Mouse (Mus musculus) heart, embryonic 14.5 days (tissue): ENCODE results near the gene Smox. TPM values are rescaled to one million over a fixed set of nuclear protein-coding genes. Genes with fewer than 3 reads are reported as not detected.

ENCODE experiments used
- ATAC-seq: fragments of 200-750 bp; cut with Nextera tagmentation; 2 replicates; pipeline ENCODE4 v1.8.0; 2017; ENCODE audit warnings: low read depth, moderate TSS enrichment; ENCODE audit not compliant: insufficient number of reproducible peaks, insufficient read depth, low FRiP score
- H3K27ac ChIP-seq, 2 experiments: fragments of 200-500 bp in 1 of 2; fragments of 300-500 bp in 1 of 2; sonication (generic) in 1 of 2; replicated peaks in 1 of 2; 2 replicates each; pipeline ENCODE4 v1.5.1; 2012 to 2014; ENCODE audit warnings: low read depth in 2 of 2, low read length in 2 of 2, control low read depth in 1 of 2, mild to moderate bottlenecking in 1 of 2, mixed read lengths in 1 of 2; ENCODE audit not compliant: control insufficient read depth in 1 of 2, insufficient read depth in 1 of 2
- H3K27me3 ChIP-seq: fragments of 300-500 bp; sonication (generic); 2 replicates; pipeline ENCODE4 v1.6.1; 2014; ENCODE audit warnings: mild to moderate bottlenecking, low read length, control low read depth; ENCODE audit not compliant: control insufficient read depth, insufficient read depth
- H3K36me3 ChIP-seq: fragments of 300-500 bp; sonication (generic); 2 replicates; pipeline ENCODE4 v1.6.1; 2014; ENCODE audit warnings: mild to moderate bottlenecking, control low read depth, low read length, mixed read lengths; ENCODE audit not compliant: control insufficient read depth, insufficient read depth
- H3K4me1 ChIP-seq, 2 experiments: fragments of 200-500 bp in 1 of 2; fragments of 300-500 bp in 1 of 2; sonication (generic) in 1 of 2; 2 replicates each; pipeline ENCODE4 v1.6.1; 2012 to 2014; ENCODE audit warnings: low read length in 2 of 2, control low read depth in 1 of 2, mixed read lengths in 1 of 2; ENCODE audit not compliant: control insufficient read depth in 2 of 2, insufficient read depth in 2 of 2
- H3K4me2 ChIP-seq: fragments of 300-500 bp; sonication (generic); 2 replicates; pipeline ENCODE4 v1.6.1; 2014; ENCODE audit warnings: mild to moderate bottlenecking, low read length
- H3K4me3 ChIP-seq, 2 experiments: fragments of 200-500 bp in 1 of 2; fragments of 300-500 bp in 1 of 2; sonication (generic) in 1 of 2; 2 replicates each; pipeline ENCODE4 v1.5.1; 2012 to 2014; ENCODE audit warnings: low read length in 2 of 2, mild to moderate bottlenecking in 2 of 2, control low read depth in 1 of 2, low read depth in 1 of 2, moderate library complexity in 1 of 2; ENCODE audit not compliant: control insufficient read depth in 1 of 2, insufficient read depth in 1 of 2
- H3K9ac ChIP-seq: fragments of 300-500 bp; sonication (generic); 2 replicates; pipeline ENCODE4 v1.6.1; 2014; ENCODE audit warnings: mild to moderate bottlenecking, low read length
- H3K9me3 ChIP-seq: fragments of 300-500 bp; sonication (generic); 2 replicates; pipeline ENCODE4 v1.6.1; 2016; ENCODE audit warnings: low read length, control low read depth; ENCODE audit not compliant: control insufficient read depth
- WGBS: fragments of 180-500 bp; shearing (Covaris S2); extraction: QIAGEN DNeasy Blood & Tissue Kit; methylation state at CpG from one replicate; pipeline ENCODE4 v1.1.7; 2014; 5-methylcytosine and 5-hydroxymethylcytosine counted together
- polyA plus RNA-seq: library from polyadenylated mRNA; unstranded; fragments of >200 nt; fragmentation: Nextera tagmentation; extraction: Ambion mirVana; gene quantifications from 2 replicates; pipeline ENCODE4 v1.2.1, GENCODE M21; 2014

Gene Smox
- polyA plus RNA-seq, 1 experiment from 2014 or later = 17.7 TPM

GRCm38 (mm10) chr2:131485126-131485525, 6.2 kb upstream of the Smox start:
- Histone ChIP-seq H3K4me3 (no peak overlapping the region), H3K4me2 (no peak overlapping the region), H3K36me3 (no peaks in the 10 kb centered on the region), H3K9ac (no peak overlapping the region), H3K27me3 (no peaks in the 10 kb centered on the region), H3K27ac (no peak overlapping the region), H3K4me1 (no peaks in the 10 kb centered on the region), H3K9me3 (no peaks in the 10 kb centered on the region)
- 81% methylated on average over 15 of the region's 15 CpGs for WGBS
- ATAC-seq = no peak

- no peak overlapping the region for H3K4me2 ChIP-seq
- H3K36me3 ChIP-seq = no peaks in the 10 kb centered on the region
- H3K4me3 ChIP-seq = no peak overlapping the region
- no peaks in the 10 kb centered on the region for H3K4me1 ChIP-seq
- no peaks in the 10 kb centered on the region for H3K9me3 ChIP-seq
- no peaks in the 10 kb centered on the region for H3K27me3 ChIP-seq
- 64% methylated on average over 3 of the region's 3 CpGs for WGBS
- ATAC-seq = no peak
- no peak overlapping the region for H3K27ac ChIP-seq
- no peak overlapping the region for H3K9ac ChIP-seq
Observed at GRCm38 (mm10) chr2:131486046-131486445, 5.2 kb upstream of the Smox start.

GRCm38 (mm10) chr2:131487337-131487736, 4.0 kb upstream of the Smox start:
- H3K9me3 ChIP-seq = no peaks in the 10 kb centered on the region
- H3K27ac ChIP-seq = no peak overlapping the region
- peaks cover 0 to 4% of the 10 kb centered on the region in 2 experiments; a peak in 1 of 4 replicates for H3K4me1 ChIP-seq
- H3K4me3 ChIP-seq = no peak overlapping the region
- H3K36me3 ChIP-seq = no peaks in the 10 kb centered on the region
- no peak for ATAC-seq
- no peak overlapping the region for H3K4me2 ChIP-seq
- 87% methylated on average over 5 of the region's 5 CpGs for WGBS
- H3K9ac ChIP-seq = no peak overlapping the region
- H3K27me3 ChIP-seq = no peaks in the 10 kb centered on the region

- Histone ChIP-seq H3K27ac (no peak overlapping the region), H3K9ac (no peak overlapping the region), H3K27me3 (no peaks in the 10 kb centered on the region), H3K9me3 (no peaks in the 10 kb centered on the region), H3K4me3 (no peak overlapping the region), H3K36me3 (no peaks in the 10 kb centered on the region), H3K4me1 (peaks cover 6 to 11% of the 10 kb centered on the region in 2 experiments; a peak in 2 of 4 replicates), H3K4me2 (no peak overlapping the region)
- WGBS = 56% methylated on average over 4 of the region's 4 CpGs
- ATAC-seq = no peak
Observed at GRCm38 (mm10) chr2:131488261-131488660, 3.0 kb upstream of the Smox start.

- Histone ChIP-seq H3K4me2 (no peak overlapping the region), H3K4me1 (peaks cover 6 to 15% of the 10 kb centered on the region in 2 experiments; a peak in 2 of 4 replicates), H3K36me3 (no peaks in the 10 kb centered on the region), H3K9ac (no peak overlapping the region), H3K4me3 (no peak overlapping the region), H3K27ac (no peak overlapping the region), H3K27me3 (no peaks in the 10 kb centered on the region), H3K9me3 (no peaks in the 10 kb centered on the region)
- ATAC-seq = no peak
- WGBS = 77% methylated on average over 2 of the region's 2 CpGs
Observed at GRCm38 (mm10) chr2:131488870-131489269, 2.4 kb upstream of the Smox start.

- H3K27ac ChIP-seq = no peak overlapping the region
- WGBS = 51% methylated on average over 4 of the region's 4 CpGs
- no peaks in the 10 kb centered on the region for H3K27me3 ChIP-seq
- no peak for ATAC-seq
- no peaks in the 10 kb centered on the region for H3K36me3 ChIP-seq
- peaks cover 6 to 15% of the 10 kb centered on the region in 2 experiments; a peak in 2 of 4 replicates for H3K4me1 ChIP-seq
- H3K4me2 ChIP-seq = no peak overlapping the region
- H3K9me3 ChIP-seq = no peaks in the 10 kb centered on the region
- no peak overlapping the region for H3K9ac ChIP-seq
- no peak overlapping the region for H3K4me3 ChIP-seq
Observed at GRCm38 (mm10) chr2:131489591-131489990, 1.7 kb upstream of the Smox start.

GRCm38 (mm10) chr2:131491707-131492595, 655 bp downstream of the Smox start:
- WGBS = under 1% methylated on average over 76 of the region's 102 CpGs

More at GRCm38 (mm10) chr2:131491707-131492595, 655 bp downstream of the Smox start:
- H3K36me3 ChIP-seq = no peaks in the 10 kb centered on the region
- no peaks in the 10 kb centered on the region for H3K9me3 ChIP-seq
- peak; percentile 95 for ATAC-seq
- no peaks in the 10 kb centered on the region for H3K27me3 ChIP-seq
- H3K27ac ChIP-seq = peak overlapping the region; percentile 33 to 41; a peak in 3 of 4 replicates
- H3K4me3 ChIP-seq = peak overlapping the region; percentile 67 to 86
- peak overlapping the region; percentile 89 for H3K4me2 ChIP-seq
- peaks cover 6 to 22% of the 10 kb centered on the region in 2 experiments; a peak in 3 of 4 replicates for H3K4me1 ChIP-seq
- H3K9ac ChIP-seq = peak overlapping the region; percentile 82
